Mouse (Mus musculus): Measurements from ENCODE around the gene Stk19.

DNA sequence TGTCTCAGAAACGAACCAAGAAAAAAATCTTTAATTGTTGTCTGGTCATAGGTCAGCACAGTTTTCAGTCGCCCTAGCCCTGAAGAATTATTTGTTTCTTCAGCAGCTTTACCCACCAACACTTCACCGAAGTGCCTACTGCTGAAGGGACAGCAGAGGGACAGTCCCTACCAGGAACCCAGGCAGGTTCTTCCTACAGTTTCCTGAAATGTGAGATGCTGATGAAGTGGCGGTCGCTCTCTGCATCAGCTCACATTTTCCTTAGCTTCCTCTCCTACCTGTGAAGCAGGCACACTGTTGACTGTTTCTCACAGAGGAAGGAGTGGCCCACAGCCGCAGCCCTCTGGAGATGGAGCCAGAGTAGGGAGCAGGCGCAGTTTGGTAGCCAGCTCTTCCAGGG is 29.2 kb upstream of the Stk19 start:
- no peak for TF ChIP-seq ZC3H11A (IDR thresholded peaks at IDR 0.05; ENCODE audit: borderline replicate concordance, low read depth, low read length)
- TF ChIP-seq ZNF384 (IDR thresholded peaks at IDR 0.05; ENCODE audit: low read depth, low read length), result no peak
